Mouse (Mus musculus) cerebellum, adult 11 months (tissue): Measurements from ENCODE around the gene Caprin1.

Experiments
- DNase-seq: peaks from one replicate; pipeline ENCODE4 v3.0.0; 2022

Gene Caprin1

DNA sequence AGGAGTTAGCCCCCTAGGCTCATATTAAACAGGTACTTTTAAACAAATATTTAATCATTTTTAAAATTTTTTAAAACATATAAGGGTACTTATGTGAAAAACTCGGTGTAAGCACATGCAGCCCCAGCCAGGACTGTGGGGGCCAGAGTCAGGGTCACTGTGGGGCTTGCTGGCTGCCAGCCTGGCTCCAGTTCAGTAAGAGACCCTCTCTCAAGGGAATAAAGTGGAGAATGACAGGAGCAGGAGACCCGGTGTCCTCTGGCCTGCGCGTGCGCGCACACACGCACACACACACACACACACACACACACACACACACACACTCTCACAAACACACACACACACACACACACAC, 78.2 kb downstream of the Caprin1 start:
- no peak for DNase-seq

DNA sequence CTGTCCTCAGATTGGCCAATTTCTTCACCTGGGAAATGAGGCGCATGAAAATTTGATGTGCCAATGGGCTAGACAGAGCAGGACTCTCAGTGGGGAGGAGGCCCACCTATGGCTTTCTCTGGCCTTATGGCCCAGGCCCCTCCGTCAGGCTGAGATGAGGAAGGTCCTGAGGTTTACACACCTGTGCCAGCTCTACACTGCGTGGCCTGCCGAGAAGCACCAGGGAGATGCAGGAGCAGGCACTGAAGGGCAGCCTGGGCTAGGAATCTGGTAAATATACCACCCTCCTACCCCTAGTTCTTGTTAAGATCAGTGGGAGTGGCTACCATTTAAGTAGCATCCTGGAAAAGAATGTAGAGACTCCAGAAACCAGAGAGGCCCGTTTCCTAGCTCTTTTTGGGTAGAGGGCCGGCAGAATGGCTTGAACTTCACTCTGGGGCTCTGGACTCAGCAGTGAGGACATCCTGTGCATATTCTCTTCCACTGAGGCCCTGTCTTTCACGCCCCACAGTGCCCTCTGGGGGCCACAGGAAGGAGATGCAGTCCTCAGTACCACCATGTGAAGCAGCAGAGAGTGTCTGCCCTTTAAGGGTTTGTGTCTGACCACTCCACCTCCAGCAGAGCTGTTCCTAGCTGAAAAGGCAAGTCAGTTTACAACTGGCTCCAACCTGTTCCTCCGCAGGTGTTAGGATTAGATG, 78.7 kb downstream of the Caprin1 start:
- peak; percentile 47 for DNase-seq

DNA sequence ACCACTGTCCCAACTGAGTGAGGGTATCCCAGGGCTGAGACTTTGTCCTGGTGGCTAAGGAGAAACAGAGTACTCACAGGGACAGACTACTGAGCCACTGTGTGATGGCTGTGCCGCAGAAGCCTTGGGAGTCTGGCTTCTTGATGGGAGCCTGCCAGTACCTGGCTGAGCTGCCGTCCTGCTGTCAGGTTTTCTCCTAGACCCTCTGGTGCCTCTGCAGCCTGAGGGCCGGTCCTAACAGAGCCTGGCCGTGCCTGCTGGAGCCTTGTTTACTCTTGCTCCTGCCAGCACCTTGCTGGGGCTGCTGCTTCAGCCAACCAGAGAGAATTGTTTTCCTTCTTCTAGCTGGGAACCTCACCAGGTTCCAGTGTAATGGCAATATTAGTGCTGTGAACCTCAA, 83.0 kb downstream of the Caprin1 start:
- DNase-seq, result no peak

DNA sequence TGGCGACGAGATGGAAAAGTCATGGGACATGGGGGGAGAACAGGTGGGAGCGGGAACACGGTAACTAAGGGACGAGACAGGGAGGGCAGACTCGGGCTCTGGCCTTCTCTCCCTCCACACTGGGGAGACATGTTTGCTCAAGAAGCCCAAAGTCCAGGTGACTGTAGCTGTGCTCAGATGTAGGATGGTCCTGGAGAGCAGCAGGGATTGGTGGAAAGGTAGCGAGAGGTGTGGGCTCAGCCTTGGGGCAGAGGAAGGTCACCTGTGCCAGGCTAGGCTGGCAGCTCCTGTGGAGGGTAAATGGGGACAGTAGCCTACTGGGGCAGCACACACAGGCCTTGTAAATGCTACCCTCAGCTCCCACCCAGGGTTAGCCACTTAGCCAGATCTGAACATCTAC, 83.6 kb downstream of the Caprin1 start:
- no peak for DNase-seq
